In the genomic region with DNA sequence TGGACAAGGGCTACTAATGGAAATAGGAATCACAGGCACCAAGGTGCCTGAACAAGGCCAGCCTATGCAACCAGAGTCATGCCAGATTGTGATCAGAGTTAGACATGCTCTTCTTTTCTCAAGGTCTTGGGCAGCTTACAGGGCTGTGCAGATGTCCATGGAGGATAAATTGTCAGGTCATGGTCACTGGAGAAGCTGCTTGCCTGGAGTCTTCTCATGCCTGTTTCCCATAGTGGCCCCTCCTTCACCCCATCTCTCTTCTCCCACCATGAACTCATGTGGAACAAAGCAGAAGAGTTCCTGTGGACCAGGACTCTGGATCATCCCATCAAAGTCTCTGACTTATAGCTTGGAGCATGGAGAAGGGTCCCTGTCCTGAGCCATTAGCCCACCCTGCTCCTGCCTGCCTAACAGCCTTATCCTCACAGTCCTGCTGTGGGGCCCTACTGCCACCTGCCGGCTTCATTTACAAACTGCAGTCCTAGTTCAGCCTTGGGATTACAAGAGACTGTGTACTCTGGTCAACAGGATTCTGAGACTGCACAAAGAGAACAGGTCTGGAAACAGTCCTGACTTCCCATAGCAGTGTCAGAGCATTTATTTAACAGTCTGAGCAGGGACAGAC, we compare ENCODE assay signal across 8 mouse cellular contexts. TPM values are rescaled to one million over a fixed set of nuclear protein-coding genes. Genes with fewer than 3 reads are reported as not detected.
DNase-seq lines count a peak whose midpoint lies in the region; ATAC-seq and TF ChIP-seq lines count a peak whose summit lies in the region.

No protein-coding gene starts in this region.

- H3K79me2 ChIP-seq in heart, adult 2 months (replicated peaks; ENCODE audit: control insufficient read depth, insufficient read depth, low read length), result no peaks in the 10 kb centered on the region

- H3K4me1 ChIP-seq in heart, adult 2 months (ENCODE audit: control insufficient read depth, insufficient read depth, low read length), result no peaks in the 10 kb centered on the region
- H3K4me1 ChIP-seq in midbrain, embryonic 13.5 days (replicated peaks), result no peaks in the 10 kb centered on the region

- WGBS in heart, adult 2 months, result 0% methylated on average over 1 of the region's 1 CpGs
- 0% methylated on average over 1 of the region's 1 CpGs for WGBS in midbrain, embryonic 13.5 days

- H3K27me3 ChIP-seq in heart, adult 2 months (ENCODE audit: control insufficient read depth, insufficient read depth, low read length), result no peaks in the 10 kb centered on the region
- no peaks in the 10 kb centered on the region for H3K27me3 ChIP-seq in midbrain, embryonic 13.5 days

- TF ChIP-seq CTCF in heart, adult 2 months (IDR thresholded peaks at IDR 0.05), result peak; percentile 98; the same call in 1 of the 2 replicates

- DNase-seq in heart, adult 2 months, result peak; percentile 59 to 82
- DNase-seq in heart, adult 11 months, result no peak
- peak; percentile 80 for DNase-seq in embryo, embryonic 10 days (ENCODE audit: low spot score)
- peak; percentile 79 for DNase-seq in gastrocnemius, postnatal 10 days
- DNase-seq in kidney, adult 18-20 months, result peak; percentile 72
- DNase-seq in left cerebral cortex, postnatal 36 days (ENCODE audit: low spot score in 2 of 2), result peak; percentile 72 to 78
- peak; percentile 51 to 83 for DNase-seq in spleen, postnatal 4 days (ENCODE audit: low spot score in 2 of 2)

- intact Hi-C loops in heart, adult 2 months (cut with DNase I), result loop anchor here (1.0 to 10.0 kb wide), 6 partner anchors 75 to 428 kb away; a partner anchor contains a TSS
- intact Hi-C loops in left cerebral cortex, postnatal 36 days (cut with DNase I), result loop anchor here (1.0 to 2.0 kb wide), 2 partner anchors 373 to 391 kb away; no protein-coding TSS in a partner anchor

- H3K36me3 ChIP-seq in heart, adult 2 months (ENCODE audit: control insufficient read depth, insufficient read depth, low read length), result no peaks in the 10 kb centered on the region
- peaks cover 13% of the 10 kb centered on the region for H3K36me3 ChIP-seq in midbrain, embryonic 13.5 days

- H3K9me3 ChIP-seq in midbrain, embryonic 13.5 days, result no peaks in the 10 kb centered on the region

- peak; percentile 82 for ATAC-seq in midbrain, embryonic 13.5 days

- peak; percentile 78; the same call in 1 of the 2 replicates for TF ChIP-seq EP300 in heart, adult 2 months (IDR thresholded peaks at IDR 0.05; ENCODE audit: insufficient read depth, low read depth, low read length)

- no peak for TF ChIP-seq POLR2A in heart, adult 2 months (IDR thresholded peaks at IDR 0.05; ENCODE audit: insufficient read depth, low read depth, low read length)

- no peak overlapping the region for H3K4me2 ChIP-seq in midbrain, embryonic 13.5 days (replicated peaks)

- H3K9ac ChIP-seq in heart, adult 2 months (ENCODE audit: low read depth, low read length), result no peak overlapping the region
- no peak overlapping the region for H3K9ac ChIP-seq in midbrain, embryonic 13.5 days (replicated peaks)

- no peak overlapping the region for H3K27ac ChIP-seq in heart, adult 2 months
- H3K27ac ChIP-seq in midbrain, embryonic 13.5 days, result no peak overlapping the region

- H3K4me3 ChIP-seq in heart, adult 2 months, result no peak overlapping the region
- no peak overlapping the region for H3K4me3 ChIP-seq in midbrain, embryonic 13.5 days (replicated peaks)

RNA-seq across cellular contexts. Expression of a gene that starts 47.8 kb away (rescaled TPM):
- total RNA-seq in heart, adult 2 months (2021), result not detected
- polyA plus RNA-seq in heart, adult 2 months (2012; rRNA removed), result not detected in 2 replicates
- not detected for total RNA-seq in gastrocnemius, postnatal 10 days (2021)
- total RNA-seq in left cerebral cortex, postnatal 36 days (2021), result not detected
- polyA plus RNA-seq in midbrain, embryonic 13.5 days (2015; fragmentation: Nextera tagmentation; extraction: Ambion mirVana), result not detected in 2 replicates

RNA-seq across cellular contexts. Expression of a gene that starts 59.5 kb away (rescaled TPM):
- not detected for total RNA-seq in heart, adult 2 months (2021)
- polyA plus RNA-seq in heart, adult 2 months (2012; rRNA removed), result 0.06 TPM in 1 of 2 replicates, not detected in the other
- total RNA-seq in gastrocnemius, postnatal 10 days (2021), result not detected
- not detected for total RNA-seq in left cerebral cortex, postnatal 36 days (2021)
- polyA plus RNA-seq in midbrain, embryonic 13.5 days (2015; fragmentation: Nextera tagmentation; extraction: Ambion mirVana), result 0.08 TPM in 1 of 2 replicates, not detected in the other
